Mouse (Mus musculus): ENCODE data around the gene Ssh1. TPM values are rescaled to one million over a fixed set of nuclear protein-coding genes. Genes with fewer than 3 reads are reported as not detected.

Ssh1 gene
- total RNA-seq, 1 experiment: 11.8 TPM

- no peak for TF ChIP-seq ZNF384 (IDR thresholded peaks at IDR 0.05; ENCODE audit: low read depth, low read length)
- TF ChIP-seq MAFK (IDR thresholded peaks at IDR 0.05; ENCODE audit: insufficient read depth, low read depth, low read length): no peak
- TF ChIP-seq ZC3H11A (IDR thresholded peaks at IDR 0.05; ENCODE audit: borderline replicate concordance, low read depth, low read length): no peak
- TF ChIP-seq CHD2 (IDR thresholded peaks at IDR 0.05; ENCODE audit: low read depth, low read length): no peak
- TF ChIP-seq HCFC1 (IDR thresholded peaks at IDR 0.05; ENCODE audit: borderline replicate concordance, insufficient read depth, low read length): no peak
- in situ Hi-C loops (cut with MboI; ENCODE audit: low sequenced_read_pairs in 2 of 2, unreplicated experiment in 2 of 2): no loop called here
- H3K27ac ChIP-seq (ENCODE audit: insufficient read depth, low read depth, low read length, poor library complexity, severe bottlenecking): no peak overlapping the region
- no peak overlapping the region for H3K9ac ChIP-seq (ENCODE audit: insufficient read depth, low read depth, low read length, poor library complexity, severe bottlenecking)
- no peak overlapping the region for H3K4me3 ChIP-seq (ENCODE audit: insufficient read depth in 1 of 2, low read depth in 1 of 2, low read length in 2 of 2, poor library complexity in 1 of 2, severe bottlenecking in 1 of 2)
- no peaks in the 10 kb centered on the region for H3K36me3 ChIP-seq (ENCODE audit: control insufficient read depth, insufficient read depth, low read length, poor library complexity, severe bottlenecking)
- H3K4me1 ChIP-seq (ENCODE audit: control insufficient read depth in 2 of 2, insufficient read depth in 2 of 2, low read length in 2 of 2, poor library complexity in 1 of 2): peaks cover 0 to 13% of the 10 kb centered on the region in 2 experiments; a peak in 1 of 4 replicates
- H3K9me3 ChIP-seq (ENCODE audit: control insufficient read depth, insufficient read depth, low read depth, low read length): no peaks in the 10 kb centered on the region
- DNase-seq (ENCODE audit: low read depth, low spot score): no peak
These were observed 60.2 kb downstream of the Ssh1 start for GRCm38 (mm10) chr5:113933480-113933879.

GRCm38 (mm10) chr5:113932310-113932709, 61.4 kb downstream of the Ssh1 start:
- Histone ChIP-seq H3K27ac (ENCODE audit: insufficient read depth, low read depth, low read length, poor library complexity, severe bottlenecking) (no peak overlapping the region), H3K4me1 (ENCODE audit: control insufficient read depth in 2 of 2, insufficient read depth in 2 of 2, low read length in 2 of 2, poor library complexity in 1 of 2) (peaks cover 0 to 10% of the 10 kb centered on the region in 2 experiments; a peak in 1 of 4 replicates), H3K4me3 (ENCODE audit: insufficient read depth in 1 of 2, low read depth in 1 of 2, low read length in 2 of 2, poor library complexity in 1 of 2, severe bottlenecking in 1 of 2) (no peak overlapping the region), H3K9ac (ENCODE audit: insufficient read depth, low read depth, low read length, poor library complexity, severe bottlenecking) (no peak overlapping the region), H3K36me3 (ENCODE audit: control insufficient read depth, insufficient read depth, low read length, poor library complexity, severe bottlenecking) (no peaks in the 10 kb centered on the region), H3K9me3 (ENCODE audit: control insufficient read depth, insufficient read depth, low read depth, low read length) (no peaks in the 10 kb centered on the region)
- TF ChIP-seq CHD2 (IDR thresholded peaks at IDR 0.05; ENCODE audit: low read depth, low read length) (no peak), ZC3H11A (IDR thresholded peaks at IDR 0.05; ENCODE audit: borderline replicate concordance, low read depth, low read length) (no peak), MAFK (IDR thresholded peaks at IDR 0.05; ENCODE audit: insufficient read depth, low read depth, low read length) (no peak), HCFC1 (IDR thresholded peaks at IDR 0.05; ENCODE audit: borderline replicate concordance, insufficient read depth, low read length) (no peak)
- in situ Hi-C loops (cut with MboI; ENCODE audit: low sequenced_read_pairs in 2 of 2, unreplicated experiment in 2 of 2): no loop called here
- no peak for DNase-seq (ENCODE audit: low read depth, low spot score)

- Histone ChIP-seq H3K36me3 (ENCODE audit: control insufficient read depth, insufficient read depth, low read length, poor library complexity, severe bottlenecking) (no peaks in the 10 kb centered on the region), H3K4me1 (ENCODE audit: control insufficient read depth in 2 of 2, insufficient read depth in 2 of 2, low read length in 2 of 2, poor library complexity in 1 of 2) (peaks cover 0 to 8% of the 10 kb centered on the region in 2 experiments; a peak in 1 of 4 replicates), H3K4me3 (ENCODE audit: insufficient read depth in 1 of 2, low read depth in 1 of 2, low read length in 2 of 2, poor library complexity in 1 of 2, severe bottlenecking in 1 of 2) (0 out of 4 replicates have a peak overlapping the region, but pooled peaks of 1 of the 2 experiments have one; percentile 0), H3K9me3 (ENCODE audit: control insufficient read depth, insufficient read depth, low read depth, low read length) (no peaks in the 10 kb centered on the region), H3K9ac (ENCODE audit: insufficient read depth, low read depth, low read length, poor library complexity, severe bottlenecking) (peak overlapping the region; percentile 24; the same call in 1 of the 2 replicates), H3K27ac (ENCODE audit: insufficient read depth, low read depth, low read length, poor library complexity, severe bottlenecking) (no peak overlapping the region)
- DNase-seq (ENCODE audit: low read depth, low spot score): no peak
- in situ Hi-C loops (cut with MboI; ENCODE audit: low sequenced_read_pairs in 2 of 2, unreplicated experiment in 2 of 2): no loop called here
- TF ChIP-seq ZC3H11A (IDR thresholded peaks at IDR 0.05; ENCODE audit: borderline replicate concordance, low read depth, low read length) (no peak), ZNF384 (IDR thresholded peaks at IDR 0.05; ENCODE audit: low read depth, low read length) (peak; percentile 75; the same call in 1 of the 2 replicates), HCFC1 (IDR thresholded peaks at IDR 0.05; ENCODE audit: borderline replicate concordance, insufficient read depth, low read length) (no peak)
These were observed 62.8 kb downstream of the Ssh1 start for GRCm38 (mm10) chr5:113930648-113931609.

GRCm38 (mm10) chr5:113929950-113930647, 63.6 kb downstream of the Ssh1 start:
- no peaks in the 10 kb centered on the region for H3K9me3 ChIP-seq (ENCODE audit: control insufficient read depth, insufficient read depth, low read depth, low read length)
- in situ Hi-C loops (cut with MboI; ENCODE audit: low sequenced_read_pairs in 2 of 2, unreplicated experiment in 2 of 2): no loop called here
- peak overlapping the region in 1 of 2 experiments; percentile 34; a peak in 1 of 4 replicates for H3K4me3 ChIP-seq (ENCODE audit: insufficient read depth in 1 of 2, low read depth in 1 of 2, low read length in 2 of 2, poor library complexity in 1 of 2, severe bottlenecking in 1 of 2)
- H3K9ac ChIP-seq (ENCODE audit: insufficient read depth, low read depth, low read length, poor library complexity, severe bottlenecking): no peak overlapping the region
- peaks cover 0 to 14% of the 10 kb centered on the region in 2 experiments; a peak in 1 of 4 replicates for H3K4me1 ChIP-seq (ENCODE audit: control insufficient read depth in 2 of 2, insufficient read depth in 2 of 2, low read length in 2 of 2, poor library complexity in 1 of 2)
- TF ChIP-seq CHD2 (IDR thresholded peaks at IDR 0.05; ENCODE audit: low read depth, low read length): no peak
- TF ChIP-seq HCFC1 (IDR thresholded peaks at IDR 0.05; ENCODE audit: borderline replicate concordance, insufficient read depth, low read length): no peak
- TF ChIP-seq ZNF384 (IDR thresholded peaks at IDR 0.05; ENCODE audit: low read depth, low read length): no peak
- TF ChIP-seq ZC3H11A (IDR thresholded peaks at IDR 0.05; ENCODE audit: borderline replicate concordance, low read depth, low read length): no peak
- TF ChIP-seq MAFK (IDR thresholded peaks at IDR 0.05; ENCODE audit: insufficient read depth, low read depth, low read length): no peak
- 0 out of 2 replicates have a peak overlapping the region, but pooled peaks have one; percentile 33 for H3K27ac ChIP-seq (ENCODE audit: insufficient read depth, low read depth, low read length, poor library complexity, severe bottlenecking)
- DNase-seq (ENCODE audit: low read depth, low spot score): no peak
- no peaks in the 10 kb centered on the region for H3K36me3 ChIP-seq (ENCODE audit: control insufficient read depth, insufficient read depth, low read length, poor library complexity, severe bottlenecking)

Data from ES-E14 (cell line).